Mouse (Mus musculus) kidney, adult 2 months (tissue): ENCODE measurements around the gene Dnah17. TPM values are rescaled to one million over a fixed set of nuclear protein-coding genes. Genes with fewer than 3 reads are reported as not detected.

Experiments
- DNase-seq: peaks from one replicate; pipeline ENCODE4 v3.0.0; 2021
- H3K27ac ChIP-seq: fragments of 200-500 bp; 2 replicates; pipeline ENCODE4 v1.5.1; 2012; ENCODE audit warnings: low read depth, low read length, control low read depth, inconsistent platforms; ENCODE audit not compliant: insufficient read depth
- H3K27me3 ChIP-seq: fragments of 200-500 bp; replicated peaks from 2 replicates; pipeline ENCODE4 v1.6.1; 2012; ENCODE audit warnings: mild to moderate bottlenecking, moderate library complexity, low read length, inconsistent platforms; ENCODE audit not compliant: control insufficient read depth, insufficient read depth
- H3K36me3 ChIP-seq: fragments of 200-500 bp; 2 replicates; pipeline ENCODE4 v1.6.1; 2012; ENCODE audit warnings: mild to moderate bottlenecking, moderate library complexity, low read length, inconsistent platforms; ENCODE audit not compliant: control insufficient read depth, insufficient read depth
- H3K4me1 ChIP-seq: fragments of 200-500 bp; 2 replicates; pipeline ENCODE4 v1.6.1; 2011; ENCODE audit warnings: low read length; ENCODE audit not compliant: control insufficient read depth, insufficient read depth
- H3K4me3 ChIP-seq: fragments of 200-500 bp; 2 replicates; pipeline ENCODE4 v1.5.1; 2011; ENCODE audit warnings: mild to moderate bottlenecking, low read depth, low read length, control low read depth; ENCODE audit not compliant: insufficient read depth
- CTCF ChIP-seq: fragments of 200-500 bp; conservative IDR thresholded peaks from 2 replicates; pipeline ENCODE4 v1.5.1; 2011; ENCODE audit warnings: low read depth, mild to moderate bottlenecking, control low read depth, low read length, moderate library complexity, mixed read lengths; ENCODE audit not compliant: insufficient read depth, insufficient read length
- POLR2A ChIP-seq: fragments of 200-500 bp; IDR thresholded peaks from one replicate; pipeline ENCODE4 v1.6.1; 2011; ENCODE audit warnings: low read depth, low read length, control low read depth
- WGBS: fragments of 180-500 bp; shearing (Covaris S2); methylation state at CpG from one replicate; pipeline ENCODE4 v1.1.7; 2018; 5-methylcytosine and 5-hydroxymethylcytosine counted together
- polyA plus RNA-seq: library from polyadenylated mRNA; depleted of rRNA; stranded (reverse); fragments of >200 nt; gene quantifications from 2 replicates; pipeline ENCODE4 v1.2.3, GENCODE M21; 2012

The Dnah17 gene
- polyA plus RNA-seq, 1 experiment, result 0.19 TPM

- H3K27me3 ChIP-seq, result no peaks in the 10 kb centered on the region
- no peak overlapping the region for H3K4me3 ChIP-seq
- no peaks in the 10 kb centered on the region for H3K4me1 ChIP-seq
- WGBS, result 3% methylated on average over 5 of the region's 5 CpGs
- no peak overlapping the region for H3K27ac ChIP-seq
- no peaks in the 10 kb centered on the region for H3K36me3 ChIP-seq
- peak; percentile 82 for DNase-seq
- TF ChIP-seq POLR2A (no peak), CTCF (peak; percentile 99)
Observed at GRCm38 (mm10) chr11:118104001-118104400, 26.4 kb downstream of the Dnah17 start.

- TF ChIP-seq POLR2A, result no peak
- TF ChIP-seq CTCF, result no peak
- H3K27me3 ChIP-seq, result no peaks in the 10 kb centered on the region
- no peaks in the 10 kb centered on the region for H3K36me3 ChIP-seq
- DNase-seq, result peak; percentile 2
- H3K4me1 ChIP-seq, result no peaks in the 10 kb centered on the region
- H3K4me3 ChIP-seq, result no peak overlapping the region
- WGBS, result 90% methylated on average over 5 of the region's 5 CpGs
- H3K27ac ChIP-seq, result no peak overlapping the region
Observed at GRCm38 (mm10) chr11:118103383-118103782, 27.1 kb downstream of the Dnah17 start.

GRCm38 (mm10) chr11:118102838-118103237 is 27.6 kb downstream of the Dnah17 start:
- DNase-seq, result peak; percentile 88
- H3K27ac ChIP-seq, result no peak overlapping the region
- no peaks in the 10 kb centered on the region for H3K27me3 ChIP-seq
- TF ChIP-seq CTCF (peak; percentile 100; the same call in 1 of the 2 replicates), POLR2A (no peak)
- no peaks in the 10 kb centered on the region for H3K4me1 ChIP-seq
- no peaks in the 10 kb centered on the region for H3K36me3 ChIP-seq
- 51% methylated on average over 3 of the region's 3 CpGs for WGBS
- no peak overlapping the region for H3K4me3 ChIP-seq

- 36% methylated on average over 9 of the region's 9 CpGs for WGBS
- no peak overlapping the region for H3K27ac ChIP-seq
Observed at GRCm38 (mm10) chr11:118101133-118101532, 29.3 kb downstream of the Dnah17 start.

GRCm38 (mm10) chr11:118096736-118097135 is 33.7 kb downstream of the Dnah17 start:
- no peak for TF ChIP-seq CTCF
- Histone ChIP-seq H3K27me3 (no peaks in the 10 kb centered on the region), H3K36me3 (no peaks in the 10 kb centered on the region), H3K4me3 (no peak overlapping the region), H3K4me1 (no peaks in the 10 kb centered on the region), H3K27ac (no peak overlapping the region)
- WGBS, result 43% methylated on average over 2 of the region's 2 CpGs
- no peak for DNase-seq

More at GRCm38 (mm10) chr11:118101133-118101532, 29.3 kb downstream of the Dnah17 start:
- Histone ChIP-seq H3K36me3 (no peaks in the 10 kb centered on the region), H3K27me3 (no peaks in the 10 kb centered on the region), H3K4me1 (no peaks in the 10 kb centered on the region), H3K4me3 (no peak overlapping the region)
- no peak for DNase-seq
- TF ChIP-seq CTCF (no peak), POLR2A (no peak)

GRCm38 (mm10) chr11:118095004-118095403 is 35.4 kb downstream of the Dnah17 start:
- H3K4me1 ChIP-seq, result no peaks in the 10 kb centered on the region
- no peaks in the 10 kb centered on the region for H3K36me3 ChIP-seq
- no peak overlapping the region for H3K4me3 ChIP-seq
- no peaks in the 10 kb centered on the region for H3K27me3 ChIP-seq
- no peak for TF ChIP-seq POLR2A
- TF ChIP-seq CTCF, result no peak
- H3K27ac ChIP-seq, result no peak overlapping the region
- WGBS, result 82% methylated on average over 9 of the region's 9 CpGs
- DNase-seq, result no peak

- Histone ChIP-seq H3K27me3 (no peaks in the 10 kb centered on the region), H3K27ac (no peak overlapping the region), H3K36me3 (no peaks in the 10 kb centered on the region), H3K4me1 (no peaks in the 10 kb centered on the region), H3K4me3 (no peak overlapping the region)
- TF ChIP-seq CTCF (peak; percentile 49), POLR2A (no peak)
- DNase-seq, result no peak
- WGBS, result 90% methylated on average over 23 of the region's 23 CpGs
Observed at GRCm38 (mm10) chr11:118091002-118091670, 39.3 kb downstream of the Dnah17 start.

GRCm38 (mm10) chr11:118088896-118089295 is 41.5 kb downstream of the Dnah17 start:
- no peak for DNase-seq
- Histone ChIP-seq H3K4me1 (no peaks in the 10 kb centered on the region), H3K27me3 (no peaks in the 10 kb centered on the region), H3K4me3 (no peak overlapping the region), H3K36me3 (no peaks in the 10 kb centered on the region), H3K27ac (no peak overlapping the region)
- 71% methylated on average over 19 of the region's 19 CpGs for WGBS
- TF ChIP-seq POLR2A, result no peak
- no peak for TF ChIP-seq CTCF
